Mouse (Mus musculus): Measurements from ENCODE around the gene Dhfr. TPM values are rescaled to one million over a fixed set of nuclear protein-coding genes. Genes with fewer than 3 reads are reported as not detected.
"Not testable (repeated sequence)": the region's sequence is repeated elsewhere in the genome, so short reads cannot be mapped to it uniquely, and the experiment has no call there.

The Dhfr gene
- polyA plus RNA-seq, 1 experiment from 2014 or later, result 12.1 TPM

DNA sequence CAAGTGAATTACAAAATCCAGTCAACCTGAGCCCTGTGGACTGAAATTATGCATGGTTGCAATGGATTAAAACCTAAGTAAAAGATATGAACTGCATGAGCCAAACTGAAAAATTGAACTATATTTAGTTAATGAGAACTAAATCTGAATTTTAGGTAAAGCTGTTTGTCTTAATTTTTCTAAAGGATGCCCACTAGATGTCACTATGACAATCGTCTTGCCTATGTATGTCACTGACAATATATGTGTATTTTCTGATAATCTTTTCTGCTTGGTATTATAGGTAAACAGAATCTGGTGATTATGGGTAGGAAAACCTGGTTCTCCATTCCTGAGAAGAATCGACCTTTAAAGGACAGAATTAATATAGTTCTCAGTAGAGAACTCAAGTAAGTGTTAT lies 3.1 kb downstream of the Dhfr start:
- Histone ChIP-seq H3K27me3 (replicated peaks; ENCODE audit: control insufficient read depth, insufficient read depth, low read length) (no peaks in the 10 kb centered on the region), H3K4me3 (ENCODE audit: low read depth, low read length) (no peak overlapping the region), H3K27ac (replicated peaks; ENCODE audit: low read depth, low read length) (no peak overlapping the region), H3K4me2 (ENCODE audit: low read depth, low read length) (no peak overlapping the region), H3K9ac (ENCODE audit: low read depth, low read length) (no peak overlapping the region), H3K9me3 (ENCODE audit: control insufficient read depth, low read length) (no peaks in the 10 kb centered on the region), H3K36me3 (ENCODE audit: control insufficient read depth, insufficient read depth, low read length) (peaks cover 18% of the 10 kb centered on the region; the same call in 1 of the 2 replicates), H3K4me1 (ENCODE audit: control insufficient read depth, insufficient read depth, low read length) (peaks cover 12% of the 10 kb centered on the region)
- WGBS, result 61% methylated on average over 2 of the region's 2 CpGs
- ATAC-seq (ENCODE audit: low read depth) (no peak), DNase-seq (ENCODE audit: low spot score) (peak; percentile 20)

DNA sequence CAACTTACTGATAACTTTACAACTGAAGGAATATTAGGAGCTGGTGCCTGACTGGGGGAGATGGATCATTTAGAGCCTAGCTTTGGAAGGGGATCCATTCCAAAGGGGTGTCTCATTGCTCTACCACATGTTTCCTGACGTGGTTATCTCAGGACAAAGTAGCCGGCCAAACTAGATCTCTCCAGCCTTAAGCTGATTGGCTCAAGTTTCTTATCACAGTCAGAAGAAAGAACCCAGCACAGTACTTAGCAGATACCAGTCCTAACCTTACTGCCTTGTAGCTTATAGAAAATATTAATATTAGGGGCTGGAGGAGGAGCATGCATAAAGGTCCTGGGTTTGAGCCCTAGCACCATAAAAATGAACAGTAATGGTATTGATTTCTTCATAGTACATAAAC lies 7.1 kb downstream of the Dhfr start:
- H3K27me3 ChIP-seq (replicated peaks; ENCODE audit: control insufficient read depth, insufficient read depth, low read length), result no peaks in the 10 kb centered on the region
- H3K27ac ChIP-seq (replicated peaks; ENCODE audit: low read depth, low read length), result no peak overlapping the region
- DNase-seq (ENCODE audit: low spot score) (no peak), ATAC-seq (ENCODE audit: low read depth) (no peak)
- H3K4me2 ChIP-seq (ENCODE audit: low read depth, low read length), result no peak overlapping the region
- no peak overlapping the region for H3K4me3 ChIP-seq (ENCODE audit: low read depth, low read length)
- 82% methylated on average over 2 of the region's 2 CpGs for WGBS
- no peaks in the 10 kb centered on the region for H3K9me3 ChIP-seq (ENCODE audit: control insufficient read depth, low read length)
- no peak overlapping the region for H3K9ac ChIP-seq (ENCODE audit: low read depth, low read length)
- peaks cover 21% of the 10 kb centered on the region; the same call in 1 of the 2 replicates for H3K36me3 ChIP-seq (ENCODE audit: control insufficient read depth, insufficient read depth, low read length)
- H3K4me1 ChIP-seq (ENCODE audit: control insufficient read depth, insufficient read depth, low read length), result no peaks in the 10 kb centered on the region

DNA sequence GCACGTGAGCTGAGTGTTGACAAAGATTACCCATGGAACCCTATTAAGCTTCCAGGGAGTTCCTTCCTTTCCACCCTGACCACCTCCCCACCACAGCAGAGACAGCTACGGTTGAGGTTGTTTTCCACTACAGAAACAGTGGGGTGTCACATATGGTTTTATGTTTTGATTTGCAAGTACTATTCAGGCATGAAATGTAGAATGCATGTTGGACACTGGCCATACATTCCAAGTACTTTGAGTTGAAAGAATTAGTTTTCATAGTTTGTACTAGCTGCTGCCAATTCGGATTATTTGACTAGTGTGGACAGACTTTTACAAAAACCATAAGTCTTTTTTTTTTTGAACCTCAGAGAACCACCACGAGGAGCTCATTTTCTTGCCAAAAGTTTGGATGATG lies 10.8 kb downstream of the Dhfr start:
- Histone ChIP-seq H3K4me1 (ENCODE audit: control insufficient read depth, insufficient read depth, low read length) (no peaks in the 10 kb centered on the region), H3K4me3 (ENCODE audit: low read depth, low read length) (no peak overlapping the region), H3K9ac (ENCODE audit: low read depth, low read length) (no peak overlapping the region), H3K27ac (replicated peaks; ENCODE audit: low read depth, low read length) (no peak overlapping the region; the same call in 1 of the 2 replicates), H3K27me3 (replicated peaks; ENCODE audit: control insufficient read depth, insufficient read depth, low read length) (no peaks in the 10 kb centered on the region), H3K4me2 (ENCODE audit: low read depth, low read length) (no peak overlapping the region), H3K36me3 (ENCODE audit: control insufficient read depth, insufficient read depth, low read length) (peaks cover 24% of the 10 kb centered on the region), H3K9me3 (ENCODE audit: control insufficient read depth, low read length) (no peaks in the 10 kb centered on the region)
- ATAC-seq (ENCODE audit: low read depth) (peak; percentile 83), DNase-seq (ENCODE audit: low spot score) (peak; percentile 97)
- WGBS, result 31% methylated on average over 4 of the region's 4 CpGs

DNA sequence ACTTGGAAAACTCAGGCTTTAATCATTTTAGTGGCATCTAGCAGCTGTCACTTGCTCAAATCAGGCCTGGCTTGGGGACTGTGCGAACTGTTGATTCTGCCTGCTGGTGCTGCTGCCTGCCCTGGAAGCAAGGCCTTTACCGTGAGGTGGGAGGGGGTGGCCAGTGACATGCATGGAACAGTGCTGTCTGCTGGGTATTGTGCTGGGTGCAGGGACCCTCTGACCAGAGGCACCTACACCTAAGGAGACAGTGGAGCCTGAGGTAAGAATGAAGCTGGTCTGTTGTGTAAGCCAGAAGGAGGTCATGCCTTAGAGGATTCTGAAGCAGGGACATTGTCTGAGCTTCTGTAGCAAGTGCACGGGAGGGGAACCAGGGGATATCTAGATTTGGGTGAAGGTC lies 16.3 kb downstream of the Dhfr start:
- Histone ChIP-seq H3K4me3 (ENCODE audit: low read depth, low read length) (no peak overlapping the region), H3K27me3 (replicated peaks; ENCODE audit: control insufficient read depth, insufficient read depth, low read length) (no peaks in the 10 kb centered on the region), H3K9me3 (ENCODE audit: control insufficient read depth, low read length) (no peaks in the 10 kb centered on the region), H3K27ac (replicated peaks; ENCODE audit: low read depth, low read length) (no peak overlapping the region), H3K4me1 (ENCODE audit: control insufficient read depth, insufficient read depth, low read length) (no peaks in the 10 kb centered on the region), H3K9ac (ENCODE audit: low read depth, low read length) (no peak overlapping the region), H3K36me3 (ENCODE audit: control insufficient read depth, insufficient read depth, low read length) (peaks cover 20% of the 10 kb centered on the region), H3K4me2 (ENCODE audit: low read depth, low read length) (no peak overlapping the region)
- ATAC-seq (ENCODE audit: low read depth) (no peak), DNase-seq (ENCODE audit: low spot score) (no peak)
- WGBS, result 80% methylated on average over 3 of the region's 3 CpGs

DNA sequence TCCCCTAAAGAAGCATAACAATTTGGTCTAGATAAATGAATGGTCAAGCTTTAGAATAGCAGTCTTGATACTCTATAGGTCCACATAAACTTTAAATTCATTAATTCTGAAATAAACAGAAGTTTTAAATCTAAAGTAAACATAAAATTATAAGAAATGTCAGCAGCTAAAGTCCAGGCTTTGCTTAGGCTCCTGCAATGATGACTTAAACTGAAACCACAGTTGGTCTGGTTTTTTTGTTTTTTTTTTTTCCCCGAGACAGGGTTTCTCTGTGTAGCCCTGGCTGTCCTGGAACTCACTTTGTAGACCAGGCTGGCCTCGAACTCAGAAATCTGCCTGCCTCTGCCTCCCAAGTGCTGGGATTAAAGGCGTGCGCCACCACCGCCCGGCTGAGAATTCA lies 16.9 kb downstream of the Dhfr start:
- ATAC-seq (ENCODE audit: low read depth); DNase-seq (ENCODE audit: low spot score); H3K9ac ChIP-seq (ENCODE audit: low read depth, low read length); H3K27me3 ChIP-seq (replicated peaks; ENCODE audit: control insufficient read depth, insufficient read depth, low read length); H3K4me2 ChIP-seq (ENCODE audit: low read depth, low read length); H3K9me3 ChIP-seq (ENCODE audit: control insufficient read depth, low read length); H3K4me1 ChIP-seq (ENCODE audit: control insufficient read depth, insufficient read depth, low read length); H3K4me3 ChIP-seq (ENCODE audit: low read depth, low read length); H3K27ac ChIP-seq (replicated peaks; ENCODE audit: low read depth, low read length): not testable (repeated sequence)
- H3K36me3 ChIP-seq (ENCODE audit: control insufficient read depth, insufficient read depth, low read length), result peaks cover 20% of the 10 kb centered on the region
- 94% methylated on average over 6 of the region's 6 CpGs for WGBS

DNA sequence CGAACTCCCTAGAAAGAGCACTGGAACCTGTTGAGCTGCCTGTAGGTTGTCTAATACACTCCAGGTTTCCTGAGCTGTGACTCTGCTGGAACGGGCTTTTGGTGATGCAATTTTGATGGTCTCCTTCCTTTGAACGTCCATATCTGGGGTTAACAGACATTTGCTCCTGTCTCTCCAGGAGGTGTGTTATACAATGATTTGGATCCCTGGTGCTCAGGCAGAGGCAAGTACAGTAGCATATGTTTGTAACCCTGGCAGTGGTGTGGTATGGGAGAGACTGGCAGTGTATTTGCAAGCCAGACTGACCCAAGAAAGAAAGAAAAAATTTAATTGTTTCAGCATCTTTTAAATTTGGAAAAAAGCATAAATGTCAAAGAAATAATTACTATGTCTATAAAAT lies 32.8 kb downstream of the Dhfr start:
- no peaks in the 10 kb centered on the region for H3K9me3 ChIP-seq (ENCODE audit: control insufficient read depth, low read length)
- no peak overlapping the region for H3K4me2 ChIP-seq (ENCODE audit: low read depth, low read length)
- ATAC-seq (ENCODE audit: low read depth), result no peak
- H3K9ac ChIP-seq (ENCODE audit: low read depth, low read length), result no peak overlapping the region
- H3K27ac ChIP-seq (replicated peaks; ENCODE audit: low read depth, low read length), result no peak overlapping the region
- H3K4me3 ChIP-seq (ENCODE audit: low read depth, low read length), result no peak overlapping the region
- WGBS, result 88% methylated on average over 3 of the region's 3 CpGs
- H3K27me3 ChIP-seq (replicated peaks; ENCODE audit: control insufficient read depth, insufficient read depth, low read length), result no peaks in the 10 kb centered on the region
- H3K4me1 ChIP-seq (ENCODE audit: control insufficient read depth, insufficient read depth, low read length), result no peaks in the 10 kb centered on the region
- no peak for DNase-seq (ENCODE audit: low spot score)
- peaks cover 8% of the 10 kb centered on the region; the same call in 1 of the 2 replicates for H3K36me3 ChIP-seq (ENCODE audit: control insufficient read depth, insufficient read depth, low read length)

DNA sequence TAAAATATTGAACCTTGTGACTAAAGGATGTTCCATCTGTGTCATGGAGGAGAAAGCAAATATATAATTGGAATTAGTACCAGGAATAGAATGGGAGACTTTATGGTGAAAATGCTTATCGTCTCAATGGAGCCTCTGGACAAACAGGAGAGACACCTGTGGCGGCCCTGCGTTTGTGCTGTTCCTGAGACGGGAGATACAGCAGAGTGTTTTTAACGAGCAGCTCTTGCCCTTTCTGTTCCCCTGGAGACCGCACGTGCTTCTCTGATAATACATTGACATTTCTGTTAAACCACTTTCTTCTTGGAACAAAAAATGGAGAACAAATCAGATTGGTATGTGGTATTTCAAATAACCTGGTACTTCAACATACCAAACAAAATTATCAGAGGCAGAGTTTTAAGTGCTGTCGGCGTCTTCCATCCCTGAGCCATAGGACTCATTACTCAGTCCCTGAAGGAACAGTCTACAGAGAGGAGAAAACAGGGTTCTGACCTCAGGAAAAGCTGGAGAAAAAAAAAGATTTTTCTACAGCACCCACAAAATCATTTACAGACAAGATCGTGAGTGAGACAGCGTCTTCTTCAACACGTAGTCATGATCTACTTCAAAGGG lies 38.6 kb downstream of the Dhfr start:
- no peaks in the 10 kb centered on the region for H3K4me1 ChIP-seq (ENCODE audit: control insufficient read depth, insufficient read depth, low read length)
- no peak for ATAC-seq (ENCODE audit: low read depth)
- 82% methylated on average over 12 of the region's 12 CpGs for WGBS
- H3K36me3 ChIP-seq (ENCODE audit: control insufficient read depth, insufficient read depth, low read length), result no peaks in the 10 kb centered on the region
- no peaks in the 10 kb centered on the region for H3K9me3 ChIP-seq (ENCODE audit: control insufficient read depth, low read length)
- no peak overlapping the region for H3K4me3 ChIP-seq (ENCODE audit: low read depth, low read length)
- DNase-seq (ENCODE audit: low spot score), result no peak
- no peaks in the 10 kb centered on the region for H3K27me3 ChIP-seq (replicated peaks; ENCODE audit: control insufficient read depth, insufficient read depth, low read length)
- H3K4me2 ChIP-seq (ENCODE audit: low read depth, low read length), result no peak overlapping the region
- no peak overlapping the region for H3K9ac ChIP-seq (ENCODE audit: low read depth, low read length)
- H3K27ac ChIP-seq (replicated peaks; ENCODE audit: low read depth, low read length), result no peak overlapping the region

DNA sequence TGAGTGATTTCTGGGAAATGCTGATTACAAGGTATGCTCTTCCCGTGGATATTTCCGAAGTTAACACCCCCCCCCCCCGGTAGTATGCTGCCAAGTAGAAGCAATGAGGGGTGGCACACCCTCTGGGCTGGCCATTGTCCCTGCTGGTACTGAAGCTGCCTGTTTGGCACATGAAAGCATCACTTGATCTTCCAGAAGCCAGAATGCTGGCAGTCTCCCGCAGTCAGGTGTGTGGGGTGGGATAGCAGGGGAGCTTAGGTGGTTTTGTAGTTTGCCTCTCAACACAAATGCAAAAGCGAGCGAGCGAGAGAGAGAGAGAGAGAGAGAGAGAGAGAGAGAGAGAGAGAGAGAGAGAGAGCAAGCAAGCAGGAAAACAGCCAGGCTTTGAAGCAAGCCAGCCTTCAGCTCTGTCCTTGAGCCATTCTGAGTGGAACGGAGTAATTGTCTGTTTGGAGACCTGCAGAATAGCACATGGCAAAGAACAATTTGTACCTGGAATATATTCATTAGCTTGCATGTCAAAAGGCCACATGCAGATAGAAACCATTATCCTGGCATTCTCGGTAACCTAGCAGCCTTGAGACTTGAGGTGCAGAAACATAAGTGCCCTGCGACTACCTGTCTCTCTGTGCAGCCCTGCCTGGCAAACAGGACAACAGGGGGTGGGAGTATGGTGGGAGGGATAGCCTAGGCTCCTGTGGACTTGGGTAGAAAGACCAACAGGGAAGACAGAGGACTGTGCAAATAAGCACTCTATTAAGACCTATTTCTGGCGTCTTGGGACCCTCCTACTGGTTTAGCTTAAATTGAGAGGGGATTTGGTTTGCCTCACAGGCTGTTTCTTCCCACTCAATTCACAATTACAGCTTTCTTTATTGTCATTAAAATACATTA lies 44.2 kb downstream of the Dhfr start:
- no peak for ATAC-seq (ENCODE audit: low read depth)
- H3K4me1 ChIP-seq (ENCODE audit: control insufficient read depth, insufficient read depth, low read length), result no peaks in the 10 kb centered on the region
- H3K27me3 ChIP-seq (replicated peaks; ENCODE audit: control insufficient read depth, insufficient read depth, low read length), result no peaks in the 10 kb centered on the region
- no peak overlapping the region for H3K27ac ChIP-seq (replicated peaks; ENCODE audit: low read depth, low read length)
- DNase-seq (ENCODE audit: low spot score), result no peak
- no peak overlapping the region for H3K4me3 ChIP-seq (ENCODE audit: low read depth, low read length)
- WGBS, result 75% methylated on average over 11 of the region's 11 CpGs
- H3K9ac ChIP-seq (ENCODE audit: low read depth, low read length), result no peak overlapping the region
- H3K36me3 ChIP-seq (ENCODE audit: control insufficient read depth, insufficient read depth, low read length), result no peaks in the 10 kb centered on the region
- H3K9me3 ChIP-seq (ENCODE audit: control insufficient read depth, low read length), result no peaks in the 10 kb centered on the region
- H3K4me2 ChIP-seq (ENCODE audit: low read depth, low read length), result no peak overlapping the region
